Mouse (Mus musculus) adipose tissue, adult 10 weeks (tissue): Measurements from ENCODE around the gene Zfp326. TPM values are rescaled to one million over a fixed set of nuclear protein-coding genes. Genes with fewer than 3 reads are reported as not detected.

Source experiments
- polyA plus RNA-seq: library from polyadenylated mRNA; stranded (reverse); fragments of 350-450 nt; fragmentation: Illumina TruSeq; extraction: RNeasy Lipid Tissue Mini Kit (QIAGEN cat#74804); gene quantifications from one replicate; pipeline ENCODE4 v1.2.3, GENCODE M21; 2014; ENCODE audit warnings: low read depth, low replicate concordance

Gene Zfp326
- 31.1 TPM for polyA plus RNA-seq

DNA sequence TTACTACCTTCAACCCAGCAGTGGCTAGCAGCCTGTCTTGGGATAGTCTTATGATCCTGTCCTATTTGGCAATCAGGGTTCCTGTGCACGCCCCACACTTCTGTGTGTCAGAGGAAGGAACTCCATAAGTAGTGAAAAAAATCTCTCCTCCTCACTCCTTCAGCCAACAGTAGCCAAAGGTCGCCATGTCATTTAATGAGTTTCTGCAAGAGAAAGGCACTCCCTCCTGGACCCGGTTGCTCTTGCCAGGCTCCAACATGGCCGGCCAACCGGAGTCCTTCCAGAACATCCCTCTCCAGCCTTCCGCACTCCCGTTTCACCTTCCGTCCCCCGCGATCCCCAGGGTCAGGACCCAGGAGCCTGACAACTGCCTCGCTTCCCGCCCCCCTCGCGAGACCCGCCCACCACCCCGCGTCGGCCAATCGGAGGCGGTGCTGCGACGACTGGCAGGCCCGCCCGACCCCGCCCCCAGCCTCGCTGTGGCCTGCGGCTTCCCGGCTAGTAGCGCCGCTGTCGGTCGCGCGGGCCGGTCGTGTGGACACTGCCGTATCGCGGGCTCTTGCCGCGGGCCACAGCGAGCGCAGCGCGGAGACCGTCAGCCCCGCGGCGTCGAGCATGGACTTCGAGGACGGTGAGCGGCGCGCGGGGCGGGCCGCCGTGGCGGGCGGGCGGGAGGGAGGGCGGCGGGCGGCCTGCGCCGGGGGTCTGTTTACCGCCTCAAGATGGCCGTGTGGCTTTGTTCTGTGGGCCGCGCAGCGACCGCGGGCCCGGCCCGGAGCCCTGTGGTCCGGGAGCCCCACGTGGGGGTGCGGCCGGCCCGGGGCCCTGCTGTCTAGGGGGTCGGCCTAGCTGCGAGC, at the start of gene Zfp326:
TSS of gene Zfp326 (plus strand) at position 498 of the 857 bp plus-strand sequence.

Other genes with a start within 250 kb of the Zfp326 start
- 21.6 TPM for gene Lrrc8d, start 176.6 kb upstream of the Zfp326 start, polyA plus RNA-seq